Mouse (Mus musculus) forelimb bud, embryonic 11.5 days (tissue): ENCODE data around the gene Cldn20.
A peak's percentile ranks its signal among the peaks of the same experiment; 100 is the strongest.

Experiments used
- DNase-seq: peaks from one replicate; pipeline ENCODE4 v3.0.0-alpha.2; 2012; ENCODE audit warnings: low read depth, low spot score

Cldn20 gene

GRCm38 (mm10) chr17:3529523-3529922 lies 2.8 kb upstream of the Cldn20 start:
- no peak for DNase-seq

- no peak for DNase-seq
Measured at GRCm38 (mm10) chr17:3530549-3530948, 1.8 kb upstream of the Cldn20 start.

GRCm38 (mm10) chr17:3531641-3532040 lies 713 bp upstream of the Cldn20 start:
- no peak for DNase-seq

- peak; percentile 46 for DNase-seq
Measured at GRCm38 (mm10) chr17:3533425-3533824, 1.1 kb downstream of the Cldn20 start.

- no peak for DNase-seq
Measured at GRCm38 (mm10) chr17:3540304-3540703, 8.0 kb downstream of the Cldn20 start.

- no peak for DNase-seq
Measured at GRCm38 (mm10) chr17:3541033-3541432, 8.7 kb downstream of the Cldn20 start.

- DNase-seq, result no peak
Measured at GRCm38 (mm10) chr17:3547725-3548124, 15.4 kb downstream of the Cldn20 start.

- DNase-seq, result peak; percentile 27
Measured at GRCm38 (mm10) chr17:3556251-3556650, 23.9 kb downstream of the Cldn20 start.

GRCm38 (mm10) chr17:3557331-3558311 lies 25.3 kb downstream of the Cldn20 start, which contains the start of gene Tfb1m:
TSS of gene Tfb1m (minus strand) at chr17:3557781.
- peak; percentile 99 for DNase-seq

- DNase-seq, result no peak
Measured at GRCm38 (mm10) chr17:3558356-3558870, 26.1 kb downstream of the Cldn20 start.

GRCm38 (mm10) chr17:3560534-3560933 lies 28.2 kb downstream of the Cldn20 start:
- no peak for DNase-seq

GRCm38 (mm10) chr17:3562405-3562804 lies 30.1 kb downstream of the Cldn20 start:
- DNase-seq, result no peak

GRCm38 (mm10) chr17:3570876-3571275 lies 38.5 kb downstream of the Cldn20 start:
- DNase-seq, result peak; percentile 80
